Mouse (Mus musculus) MEL (cell line): Measurements from ENCODE around the gene Glo1. TPM values are rescaled to one million over a fixed set of nuclear protein-coding genes. Genes with fewer than 3 reads are reported as not detected.

ENCODE experiments used
- DNase-seq: peaks from one replicate; pipeline ENCODE4 v3.0.0; 2011; ENCODE audit warnings: low read depth, low spot score
- H3K27ac ChIP-seq: 2 replicates; pipeline ENCODE4 v1.5.1; 2012; ENCODE audit warnings: low read depth, mild to moderate bottlenecking, control low read depth, low read length, moderate library complexity; ENCODE audit not compliant: control insufficient read depth
- H3K27me3 ChIP-seq, 2 experiments: fragments of 150-350 bp in 1 of 2; sonication (generic) in 1 of 2; 2 replicates each; pipeline ENCODE4 v1.6.1; 2012; ENCODE audit warnings: low read length in 2 of 2, mild to moderate bottlenecking in 2 of 2, improper control_type of control experiment in 1 of 2, moderate library complexity in 1 of 2; ENCODE audit not compliant: insufficient read depth in 2 of 2, control insufficient read depth in 1 of 2
- H3K36me3 ChIP-seq, 2 experiments: 2 replicates each; pipeline ENCODE4 v1.6.1; 2012 to 2014; ENCODE audit warnings: low read length in 2 of 2, improper control_type of control experiment in 1 of 2, inconsistent platforms in 1 of 2, mild to moderate bottlenecking in 1 of 2; ENCODE audit not compliant: insufficient read depth in 2 of 2, control insufficient read depth in 1 of 2
- H3K4me1 ChIP-seq, 2 experiments: fragments of 150-350 bp in 1 of 2; sonication (generic) in 1 of 2; 2 replicates each; pipeline ENCODE4 v1.6.1; 2012; ENCODE audit warnings: low read length in 2 of 2, improper control_type of control experiment in 1 of 2, mild to moderate bottlenecking in 1 of 2; ENCODE audit not compliant: insufficient read depth in 2 of 2, control insufficient read depth in 1 of 2
- H3K4me3 ChIP-seq, 2 experiments: fragments of 150-350 bp in 1 of 2; sonication (generic) in 1 of 2; 2 replicates each; pipeline ENCODE4 v1.5.1; 2012; ENCODE audit warnings: low read depth in 2 of 2, low read length in 2 of 2, mild to moderate bottlenecking in 2 of 2, moderate library complexity in 2 of 2, control low read depth in 1 of 2, improper control_type of control experiment in 1 of 2; ENCODE audit not compliant: control insufficient read depth in 1 of 2, insufficient read depth in 1 of 2
- H3K79me2 ChIP-seq: 2 replicates; pipeline ENCODE4 v1.6.1; 2012; ENCODE audit warnings: mild to moderate bottlenecking, low read length, moderate library complexity; ENCODE audit not compliant: control insufficient read depth, poor library complexity, insufficient read depth
- H3K9ac ChIP-seq: 2 replicates; pipeline ENCODE4 v1.6.1; 2012; ENCODE audit warnings: low read depth, mild to moderate bottlenecking, control low read depth, low read length, moderate library complexity; ENCODE audit not compliant: control insufficient read depth, poor library complexity, severe bottlenecking
- H3K9me3 ChIP-seq: fragments of 150-350 bp; sonication (generic); replicated peaks from 2 replicates; pipeline ENCODE4 v1.6.1; 2012; ENCODE audit warnings: mild to moderate bottlenecking, low read length, improper control_type of control experiment, moderate library complexity; ENCODE audit not compliant: insufficient read depth
- CHD1 ChIP-seq: IDR thresholded peaks from 2 replicates; pipeline ENCODE4 v1.6.1; 2012; ENCODE audit warnings: low read depth, mild to moderate bottlenecking, inconsistent platforms, low read length, improper control_type of control experiment
- E2F4 ChIP-seq: IDR thresholded peaks from 2 replicates; pipeline ENCODE4 v1.6.1; 2011; ENCODE audit warnings: low read depth, low read length, improper control_type of control experiment, borderline replicate concordance
- ELF1 ChIP-seq: IDR thresholded peaks from 2 replicates; pipeline ENCODE4 v1.6.1; 2014; ENCODE audit warnings: low read depth, mild to moderate bottlenecking, inconsistent platforms, low read length, improper control_type of control experiment, moderate library complexity
- ETS1 ChIP-seq: IDR thresholded peaks from 2 replicates; pipeline ENCODE4 v1.6.1; 2012; ENCODE audit warnings: low read depth, mild to moderate bottlenecking, inconsistent platforms, low read length, improper control_type of control experiment, moderate library complexity
- KAT2A ChIP-seq: conservative IDR thresholded peaks from 2 replicates; pipeline ENCODE4 v1.6.1; 2012; ENCODE audit warnings: low read depth, low read length, improper control_type of control experiment, inconsistent platforms
- MAFK ChIP-seq: IDR thresholded peaks from 2 replicates; pipeline ENCODE4 v1.6.1; 2011; ENCODE audit warnings: low read depth, mild to moderate bottlenecking, low read length, improper control_type of control experiment, borderline replicate concordance
- MAX ChIP-seq: IDR thresholded peaks from 2 replicates; pipeline ENCODE4 v1.6.1; 2011; ENCODE audit warnings: low read length, improper control_type of control experiment
- MYB ChIP-seq: IDR thresholded peaks from 2 replicates; pipeline ENCODE4 v1.6.1; 2011; ENCODE audit warnings: mild to moderate bottlenecking, low read depth, low read length, improper control_type of control experiment
- NELFE ChIP-seq: IDR thresholded peaks from 2 replicates; pipeline ENCODE4 v1.6.1; 2011; ENCODE audit warnings: low read depth, low read length, improper control_type of control experiment
- POLR2AphosphoS5 ChIP-seq: IDR thresholded peaks from 2 replicates; pipeline ENCODE4 v1.6.1; 2012; ENCODE audit warnings: low read depth, borderline replicate concordance, mild to moderate bottlenecking, inconsistent platforms, low read length, moderate library complexity, mixed read lengths
- RAD21 ChIP-seq: IDR thresholded peaks from 2 replicates; pipeline ENCODE4 v1.6.1; 2011; ENCODE audit warnings: mild to moderate bottlenecking, low read depth, low read length, improper control_type of control experiment
- RCOR1 ChIP-seq: IDR thresholded peaks from 2 replicates; pipeline ENCODE4 v1.6.1; 2012; ENCODE audit warnings: low read depth, mild to moderate bottlenecking, inconsistent platforms, low read length, improper control_type of control experiment
- TCF12 ChIP-seq: IDR thresholded peaks from 2 replicates; pipeline ENCODE4 v1.6.1; 2014; ENCODE audit warnings: low read depth, mild to moderate bottlenecking, inconsistent platforms, low read length, improper control_type of control experiment, moderate library complexity
- USF2 ChIP-seq, 2 experiments: IDR thresholded peaks; 2 replicates each; pipeline ENCODE4 v1.6.1; 2011 to 2012; ENCODE audit warnings: improper control_type of control experiment in 2 of 2, low read length in 2 of 2, borderline replicate concordance in 1 of 2, inconsistent platforms in 1 of 2, low read depth in 1 of 2, mild to moderate bottlenecking in 1 of 2; ENCODE audit not compliant: insufficient read depth in 1 of 2
- ZMIZ1 ChIP-seq: IDR thresholded peaks from 2 replicates; pipeline ENCODE4 v1.6.1; 2012; ENCODE audit warnings: low read depth, mild to moderate bottlenecking, inconsistent platforms, low read length, improper control_type of control experiment, moderate library complexity
- ZNF384 ChIP-seq: IDR thresholded peaks from 2 replicates; pipeline ENCODE4 v1.6.1; 2012; ENCODE audit warnings: low read depth, mild to moderate bottlenecking, inconsistent platforms, low read length, improper control_type of control experiment
- polyA plus RNA-seq, 2 experiments: library from polyadenylated mRNA; stranded (reverse) in 1 of 2; unstranded in 1 of 2; fragments of >175 nt in 1 of 2; fragments of >200 nt in 1 of 2; gene quantifications; 2 replicates each; pipeline versions ENCODE4 v1.2.1 to v1.2.4; 2012; ENCODE audit warnings: low replicate concordance in 2 of 2, low read depth in 1 of 2; ENCODE audit not compliant: insufficient read length in 2 of 2, insufficient read depth in 1 of 2, missing spikeins in 1 of 2
- total RNA-seq: library from RNA; depleted of rRNA; stranded (reverse); fragments of 300-350 nt; gene quantifications from 2 replicates; pipeline ENCODE4 v1.2.3, GENCODE M21; 2012

Gene Glo1
- total and polyA plus RNA-seq, 3 experiments: 58.5 to 288 (median 260) TPM

DNA sequence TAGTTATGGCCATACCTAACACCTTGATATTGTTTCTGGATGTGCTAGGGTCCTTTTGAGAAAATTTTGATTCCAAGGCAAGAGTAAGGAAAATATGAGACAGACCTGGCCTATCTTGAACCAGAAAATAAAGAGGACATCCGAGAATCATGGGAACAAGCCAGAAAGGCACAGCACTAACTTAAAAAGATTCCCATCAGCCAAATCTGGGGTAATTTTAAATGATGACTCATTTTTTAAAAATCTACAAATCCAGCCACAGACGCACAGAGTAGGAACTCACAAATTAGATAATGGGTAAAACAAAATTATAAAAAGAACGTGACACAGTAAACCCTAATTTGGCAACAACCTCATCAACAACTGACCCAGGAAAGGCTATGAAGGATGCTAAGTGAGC lies 62.3 kb downstream of the Glo1 start:
- TF ChIP-seq E2F4: no peak
- TF ChIP-seq POLR2AphosphoS5: no peak
- no peak for TF ChIP-seq RAD21
- TF ChIP-seq ELF1: no peak
- no peak for TF ChIP-seq MYB
- no peak for TF ChIP-seq RCOR1
- no peak for TF ChIP-seq CHD1
- no peak for TF ChIP-seq TCF12
- no peak for TF ChIP-seq KAT2A
- TF ChIP-seq MAX: no peak
- TF ChIP-seq NELFE: no peak
- TF ChIP-seq MAFK: no peak
- no peak for TF ChIP-seq ETS1
- no peak for TF ChIP-seq ZMIZ1
- no peak for TF ChIP-seq USF2 (IDR thresholded peaks at IDR 0.05; ENCODE audit: borderline replicate concordance in 1 of 2, insufficient read depth in 1 of 2, low read depth in 1 of 2, low read length in 2 of 2)
- Histone ChIP-seq H3K4me1 (peaks cover 0 to 3% of the 10 kb centered on the region in 2 experiments; a peak in 2 of 4 replicates), H3K36me3 (peaks cover 0 to 3% of the 10 kb centered on the region in 2 experiments; a peak in 1 of 4 replicates)

DNA sequence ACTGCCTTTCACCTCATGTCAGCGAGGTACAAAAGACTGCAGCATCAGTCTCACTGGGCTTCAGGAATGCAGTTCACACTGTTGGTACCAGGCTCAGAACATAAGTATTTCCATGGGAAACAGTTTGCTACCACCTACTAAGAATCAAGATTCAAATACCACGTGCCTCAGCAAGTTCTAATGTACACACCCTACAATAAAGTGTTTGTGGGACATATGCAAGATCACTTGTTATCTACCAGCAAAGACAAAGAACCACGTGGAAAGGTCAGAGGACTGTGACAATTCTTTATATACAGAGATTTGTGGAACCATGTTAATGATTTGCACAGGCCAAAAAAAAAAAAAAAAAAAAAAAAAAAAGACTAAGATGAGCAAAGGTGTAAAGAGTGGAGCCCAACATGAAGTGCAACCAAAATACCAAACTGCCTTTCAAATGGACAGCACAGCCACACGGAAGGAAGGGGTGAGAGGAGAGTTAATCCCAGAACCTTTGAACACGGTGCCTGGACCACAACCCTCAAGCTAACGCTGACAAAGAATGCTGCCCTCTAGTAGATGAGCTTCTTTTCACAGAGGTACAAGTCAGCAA lies 63.1 kb downstream of the Glo1 start:
- Histone ChIP-seq H3K9ac (no peak overlapping the region), H3K9me3 (no peaks in the 10 kb centered on the region), H3K79me2 (peaks cover 17% of the 10 kb centered on the region; the same call in 1 of the 2 replicates), H3K27me3 (no peaks in the 10 kb centered on the region), H3K27ac (no peak overlapping the region), H3K4me1 (no peaks in the 10 kb centered on the region; a peak in 1 of 4 replicates)
- no peak for TF ChIP-seq ETS1
- peak; percentile 60; the same call in 1 of the 2 replicates for TF ChIP-seq ZNF384
- TF ChIP-seq, all 39 proteins: peak for 1
- Histone ChIP-seq H3K4me3 (no peak overlapping the region), H3K36me3 (no peaks in the 10 kb centered on the region)
- no peak for DNase-seq

More for the DNA sequence above, 62.3 kb downstream of the Glo1 start:
- Histone ChIP-seq H3K9me3 (no peaks in the 10 kb centered on the region), H3K27me3 (no peaks in the 10 kb centered on the region), H3K79me2 (peaks cover 18% of the 10 kb centered on the region), H3K4me3 (no peak overlapping the region), H3K27ac (no peak overlapping the region), H3K9ac (no peak overlapping the region)
- no peak for DNase-seq
